Mouse (Mus musculus) cortical plate, adult 2 months (tissue): ENCODE results near the gene Cga.

ENCODE experiments used
- CTCF ChIP-seq: fragments of 200-500 bp; IDR thresholded peaks from 2 replicates; pipeline ENCODE4 v1.5.1; 2011; ENCODE audit warnings: mild to moderate bottlenecking, control low read depth, low read length; ENCODE audit not compliant: insufficient read depth; ENCODE audit errors: extremely low read depth
- POLR2A ChIP-seq: fragments of 200-500 bp; IDR thresholded peaks from 2 replicates; pipeline ENCODE4 v1.6.1; 2011; ENCODE audit warnings: mild to moderate bottlenecking, low read length, control low read depth; ENCODE audit not compliant: insufficient read depth; ENCODE audit errors: extremely low read depth

DNA sequence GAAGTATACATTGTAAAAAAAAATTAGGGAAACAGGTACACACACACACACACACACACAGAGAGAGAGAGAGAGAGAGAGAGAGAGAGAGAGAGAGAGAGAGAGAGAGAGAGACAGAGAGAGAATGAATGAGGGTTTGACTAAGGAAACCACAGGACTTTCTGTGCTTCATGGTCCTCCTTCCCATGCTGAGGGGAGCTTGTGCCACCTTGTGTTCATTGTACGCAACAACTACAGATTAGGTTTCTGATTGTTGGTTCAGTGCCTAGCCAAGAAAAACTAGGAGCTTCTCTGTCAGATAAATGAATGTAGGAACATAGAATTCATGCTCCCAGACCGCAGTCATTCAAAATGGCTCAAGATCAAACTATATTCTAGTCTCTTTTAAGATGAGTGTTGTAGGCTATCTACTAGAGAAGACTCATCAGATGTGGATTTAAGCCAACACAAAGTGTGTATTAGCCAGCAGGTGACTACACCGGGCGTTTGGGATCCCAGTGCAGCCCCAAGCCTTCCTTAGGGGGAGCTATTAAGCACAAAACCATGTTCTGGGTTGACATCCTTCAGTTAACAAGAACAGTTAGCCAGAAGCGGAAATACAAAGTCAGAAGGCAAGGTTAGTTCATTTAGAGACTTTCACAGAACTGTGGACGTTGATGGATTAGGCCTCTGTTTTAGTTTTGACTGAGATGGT is 28.7 kb downstream of the Cga start:
- no peak for TF ChIP-seq POLR2A
- TF ChIP-seq CTCF = peak; percentile 95
